Mouse (Mus musculus) B cell, adult (primary cell): ENCODE results near the gene Chl1. TPM values are rescaled to one million over a fixed set of nuclear protein-coding genes. Genes with fewer than 3 reads are reported as not detected.

Source experiments
- total RNA-seq: library from RNA; stranded (reverse); gene quantifications from 4 replicates; pipeline ENCODE4 v1.2.4, GENCODE M21; 2023; ENCODE audit not compliant: inconsistent age

The Chl1 gene
- total RNA-seq = 0.32 TPM in 1 of 4 replicates, not detected in the others

GRCm38 (mm10) chr6:103510392-103511289, at the start of gene Chl1:
TSS of gene Chl1 (plus strand) at chr6:103510586.

